Mouse (Mus musculus): Measurements from ENCODE around the gene Sult2b1.
A peak's percentile ranks its signal among the peaks of the same experiment; 100 is the strongest.

Gene Sult2b1

GRCm38 (mm10) chr7:45800546-45801204, 16.2 kb upstream of the Sult2b1 start:
- DNase-seq (ENCODE audit: low read depth, low spot score) = peak; percentile 78

- DNase-seq (ENCODE audit: low read depth, low spot score) = no peak
These were observed 15.5 kb upstream of the Sult2b1 start for GRCm38 (mm10) chr7:45800001-45800400.

- DNase-seq (ENCODE audit: low read depth, low spot score) = no peak
These were observed 14.5 kb upstream of the Sult2b1 start for GRCm38 (mm10) chr7:45798931-45799330.

GRCm38 (mm10) chr7:45798511-45798836, 14.0 kb upstream of the Sult2b1 start:
- DNase-seq (ENCODE audit: low read depth, low spot score) = no peak

GRCm38 (mm10) chr7:45797661-45798510, 13.4 kb upstream of the Sult2b1 start:
- DNase-seq (ENCODE audit: low read depth, low spot score) = no peak

GRCm38 (mm10) chr7:45796950-45797349, 12.5 kb upstream of the Sult2b1 start:
- no peak for DNase-seq (ENCODE audit: low read depth, low spot score)

- no peak for DNase-seq (ENCODE audit: low read depth, low spot score)
These were observed 10.5 kb upstream of the Sult2b1 start for GRCm38 (mm10) chr7:45794971-45795370.

- DNase-seq (ENCODE audit: low read depth, low spot score) = no peak
These were observed 9.6 kb upstream of the Sult2b1 start for GRCm38 (mm10) chr7:45793969-45794585.

GRCm38 (mm10) chr7:45793240-45793639, 8.8 kb upstream of the Sult2b1 start:
- DNase-seq (ENCODE audit: low read depth, low spot score) = no peak

GRCm38 (mm10) chr7:45791756-45792490, 7.5 kb upstream of the Sult2b1 start:
- no peak for DNase-seq (ENCODE audit: low read depth, low spot score)

GRCm38 (mm10) chr7:45790721-45791120, 6.3 kb upstream of the Sult2b1 start:
- no peak for DNase-seq (ENCODE audit: low read depth, low spot score)

- DNase-seq (ENCODE audit: low read depth, low spot score) = no peak
These were observed 3.2 kb upstream of the Sult2b1 start for GRCm38 (mm10) chr7:45787642-45788041.

GRCm38 (mm10) chr7:45786661-45787413, 2.4 kb upstream of the Sult2b1 start:
- DNase-seq (ENCODE audit: low read depth, low spot score) = peak; percentile 81

GRCm38 (mm10) chr7:45786136-45786578, 1.7 kb upstream of the Sult2b1 start:
- DNase-seq (ENCODE audit: low read depth, low spot score) = no peak

GRCm38 (mm10) chr7:45785388-45786135, 1.1 kb upstream of the Sult2b1 start:
- no peak for DNase-seq (ENCODE audit: low read depth, low spot score)

- DNase-seq (ENCODE audit: low read depth, low spot score) = peak; percentile 52
These were observed 868 bp downstream of the Sult2b1 start, which contains the start of gene Lmtk3 for GRCm38 (mm10) chr7:45783511-45784091. Gene Lmtk3, plus strand, starts transcription at chr7:45783738.

- no peak for DNase-seq (ENCODE audit: low read depth, low spot score)
These were observed 2.2 kb downstream of the Sult2b1 start for GRCm38 (mm10) chr7:45782271-45782670.

- no peak for DNase-seq (ENCODE audit: low read depth, low spot score)
These were observed 5.3 kb downstream of the Sult2b1 start for GRCm38 (mm10) chr7:45779081-45779641.

GRCm38 (mm10) chr7:45775237-45775636, 9.2 kb downstream of the Sult2b1 start:
- DNase-seq (ENCODE audit: low read depth, low spot score) = no peak

- DNase-seq (ENCODE audit: low read depth, low spot score) = no peak
These were observed 13.4 kb downstream of the Sult2b1 start for GRCm38 (mm10) chr7:45771101-45771500.

All from WW6 (cell line).